Comparison of ENCODE assay signal across 8 mouse cellular contexts in the genomic region with DNA sequence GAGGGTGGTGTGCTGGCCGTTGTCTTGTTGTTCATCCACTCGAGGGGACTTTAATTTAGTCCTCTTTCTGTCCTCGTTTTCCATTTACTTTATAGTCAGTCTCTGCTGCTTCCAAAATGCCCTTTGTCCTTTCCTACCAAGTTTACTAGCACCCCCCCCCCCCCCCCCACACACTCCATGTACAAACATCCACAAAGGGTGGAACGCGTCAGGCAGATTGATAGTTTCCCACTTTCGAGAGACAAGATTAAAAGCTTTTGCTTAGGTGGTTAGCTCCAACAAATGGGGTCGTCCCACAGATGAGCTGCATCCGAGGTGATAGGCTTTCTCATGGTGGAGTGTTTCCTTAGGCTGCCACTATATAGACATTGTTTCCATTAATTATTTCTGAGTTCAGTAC. TPM values are rescaled to one million over a fixed set of nuclear protein-coding genes. Genes with fewer than 3 reads are reported as not detected.
DNase-seq lines count a peak whose midpoint lies in the region; ATAC-seq and TF ChIP-seq lines count a peak whose summit lies in the region.

No protein-coding gene starts in this region.

- peak; percentile 16 for DNase-seq in adrenal gland, adult 2 months
- DNase-seq in adrenal gland, adult 18-20 months (ENCODE audit: low spot score in 2 of 2) = no peak
- DNase-seq in thymus, adult 2 months = no peak
- no peak for DNase-seq in thymus, adult 18-20 months
- no peak for DNase-seq in liver, adult 2 months (ENCODE audit: extremely low read depth, low read depth, low spot score)
- peak; percentile 54 for DNase-seq in yolk sac, embryonic 10.5 days (ENCODE audit: low spot score)
- DNase-seq in ovary, postnatal 36 days (ENCODE audit: low spot score) = no peak

- no peaks in the 10 kb centered on the region for H3K27me3 ChIP-seq in thymus, adult 2 months (ENCODE audit: control insufficient read depth, insufficient read depth, low read length)
- no peaks in the 10 kb centered on the region for H3K27me3 ChIP-seq in liver, adult 2 months (ENCODE audit: control insufficient read depth, insufficient read depth, low read length)

- H3K79me2 ChIP-seq in liver, adult 2 months (ENCODE audit: control insufficient read depth, insufficient read depth, low read length) = peaks cover 24% of the 10 kb centered on the region; the same call in 1 of the 2 replicates

- H3K4me3 ChIP-seq in thymus, adult 2 months (ENCODE audit: control insufficient read depth, insufficient read depth, low read length) = peak overlapping the region; percentile 98
- peak overlapping the region; percentile 72 for H3K4me3 ChIP-seq in liver, adult 2 months (ENCODE audit: insufficient read depth, low read depth, low read length)

- peak overlapping the region; percentile 82 for H3K27ac ChIP-seq in thymus, adult 2 months (ENCODE audit: control insufficient read depth, insufficient read depth, low read length)
- peak overlapping the region; percentile 97 for H3K27ac ChIP-seq in liver, adult 2 months (replicated peaks; ENCODE audit: insufficient read depth, low read depth, low read length)

- TF ChIP-seq CTCF in thymus, adult 2 months (IDR thresholded peaks at IDR 0.05; ENCODE audit: borderline replicate concordance, control insufficient read depth, extremely low read depth, insufficient read depth, low read length, poor library complexity) = no peak
- no peak for TF ChIP-seq CTCF in liver, adult 2 months (IDR thresholded peaks at IDR 0.05; ENCODE audit: low read depth, low read length)

- peaks cover 6% of the 10 kb centered on the region for H3K4me1 ChIP-seq in thymus, adult 2 months (replicated peaks; ENCODE audit: control insufficient read depth, insufficient read depth, low read length)
- peaks cover 13% of the 10 kb centered on the region for H3K4me1 ChIP-seq in liver, adult 2 months (ENCODE audit: control insufficient read depth, insufficient read depth, low read length)

- TF ChIP-seq POLR2A in thymus, adult 2 months (IDR thresholded peaks at IDR 0.05; ENCODE audit: control insufficient read depth, extremely low read depth, insufficient read depth, low read length, poor library complexity) = no peak
- TF ChIP-seq POLR2A in liver, adult 2 months (IDR thresholded peaks at IDR 0.05; ENCODE audit: extremely low read depth, insufficient read depth, low read length) = no peak

- no peak for ATAC-seq in granulocyte monocyte progenitor cell, adult 5-6 weeks (replicated peaks; ENCODE audit: poor library complexity, severe bottlenecking)

- no peaks in the 10 kb centered on the region for H3K36me3 ChIP-seq in thymus, adult 2 months (ENCODE audit: control insufficient read depth, insufficient read depth, low read length)
- H3K36me3 ChIP-seq in liver, adult 2 months (ENCODE audit: control insufficient read depth, insufficient read depth, low read length) = no peaks in the 10 kb centered on the region; the same call in 1 of the 2 replicates

- peak overlapping the region; percentile 100 for H3K9ac ChIP-seq in liver, adult 2 months (ENCODE audit: low read depth, low read length)

- WGBS in thymus, adult 2 months = 0% methylated on average over 8 of the region's 8 CpGs
- WGBS in liver, adult 2 months = 0% methylated on average over 8 of the region's 8 CpGs

RNA-seq across cellular contexts. Expression of a gene that starts 1.3 kb away (rescaled TPM):
- total RNA-seq in adrenal gland, adult 2 months (2021) = 100 to 1,000 TPM in 1 of 2 experiments, 10 to 100 TPM in 1; 94.6 to 105 TPM
- 32.7 and 45.5 TPM in 2 replicates for polyA plus RNA-seq in adrenal gland, adult 2 months (2012; rRNA removed)
- total RNA-seq in adrenal gland, adult 18-20 months (2021) = 10 to 100 TPM; 82.4 to 98.4 TPM
- polyA plus RNA-seq in thymus, adult 2 months (2012; rRNA removed) = 41.1 and 47.5 TPM in 2 replicates
- 30.4 and 31.1 TPM in 2 replicates for total RNA-seq in liver, adult 2 months (2014; rRNA removed)
- 40.4 and 50.7 TPM in 2 replicates for polyA plus RNA-seq in liver, adult 2 months (2012; rRNA removed)
- 135 and 142 TPM in 2 replicates for total RNA-seq in granulocyte monocyte progenitor cell, adult 5-6 weeks (2014; fragmentation: Nextera tagmentation)
- 26.7 and 28.1 TPM in 2 replicates for total RNA-seq in granulocyte monocyte progenitor cell, adult 5-6 weeks (2017)

RNA-seq across cellular contexts. Expression of a gene that starts 12.6 kb away (rescaled TPM):
- 10 to 100 TPM; 58.1 to 59.3 TPM for total RNA-seq in adrenal gland, adult 2 months (2021)
- polyA plus RNA-seq in adrenal gland, adult 2 months (2012; rRNA removed) = 66.5 and 89.8 TPM in 2 replicates
- 10 to 100 TPM; 50.0 to 59.8 TPM for total RNA-seq in adrenal gland, adult 18-20 months (2021)
- 47.8 and 54.1 TPM in 2 replicates for polyA plus RNA-seq in thymus, adult 2 months (2012; rRNA removed)
- 6.6 and 7.2 TPM in 2 replicates for total RNA-seq in liver, adult 2 months (2014; rRNA removed)
- 16.8 and 18.7 TPM in 2 replicates for polyA plus RNA-seq in liver, adult 2 months (2012; rRNA removed)
- total RNA-seq in granulocyte monocyte progenitor cell, adult 5-6 weeks (2014; fragmentation: Nextera tagmentation) = 33.0 and 37.3 TPM in 2 replicates
- total RNA-seq in granulocyte monocyte progenitor cell, adult 5-6 weeks (2017) = 22.4 and 45.9 TPM in 2 replicates

RNA-seq across cellular contexts. Expression of a gene that starts 38.8 kb away (rescaled TPM):
- under 1 TPM in 1 of 2 experiments, not detected in 1; 0.28 TPM for total RNA-seq in adrenal gland, adult 2 months (2021)
- polyA plus RNA-seq in adrenal gland, adult 2 months (2012; rRNA removed) = 0.22 and 0.40 TPM in 2 replicates
- total RNA-seq in adrenal gland, adult 18-20 months (2021) = not detected
- polyA plus RNA-seq in thymus, adult 2 months (2012; rRNA removed) = 18.8 and 21.1 TPM in 2 replicates
- not detected in 2 replicates for total RNA-seq in liver, adult 2 months (2014; rRNA removed)
- not detected in 2 replicates for polyA plus RNA-seq in liver, adult 2 months (2012; rRNA removed)
- total RNA-seq in granulocyte monocyte progenitor cell, adult 5-6 weeks (2014; fragmentation: Nextera tagmentation) = not detected in 2 replicates
- not detected in 2 replicates for total RNA-seq in granulocyte monocyte progenitor cell, adult 5-6 weeks (2017)

Comparison
In these comparisons a context has a peak if more than half of its experiments do, and no peak if none do; other contexts are left out.
1. DNase-seq: peak in adrenal gland, adult 2 months (single experiment) and yolk sac, embryonic 10.5 days (single experiment); none in adrenal gland, adult 18-20 months (0 of 2), thymus, adult 2 months (single experiment), thymus, adult 18-20 months (0 of 2), liver, adult 2 months (single experiment) and ovary, postnatal 36 days (single experiment).